Mouse (Mus musculus) kidney, postnatal 0 days (tissue): Measurements from ENCODE around the gene Nell2. TPM values are rescaled to one million over a fixed set of nuclear protein-coding genes. Genes with fewer than 3 reads are reported as not detected.

Experiments used
- ATAC-seq: fragments of 200-750 bp; cut with Nextera tagmentation; replicated peaks from 2 replicates; pipeline ENCODE4 v1.8.0; 2017; ENCODE audit warnings: low read depth, moderate number of reproducible peaks, moderate TSS enrichment, moderate library complexity; ENCODE audit not compliant: low FRiP score
- DNase-seq: peaks from one replicate; pipeline ENCODE4 v3.0.0-alpha.2; 2016; ENCODE audit warnings: low spot score
- H3K27ac ChIP-seq: fragments of 300-500 bp; sonication (generic); 2 replicates; pipeline ENCODE4 v1.5.1; 2014; ENCODE audit warnings: mild to moderate bottlenecking
- H3K27me3 ChIP-seq: fragments of 300-500 bp; sonication (generic); 2 replicates; pipeline ENCODE4 v1.6.1; 2014; ENCODE audit warnings: low read length, mixed read lengths; ENCODE audit not compliant: insufficient read depth
- H3K36me3 ChIP-seq: fragments of 300-500 bp; sonication (generic); 2 replicates; pipeline ENCODE4 v1.6.1; 2014; ENCODE audit warnings: low read length, mixed read lengths; ENCODE audit not compliant: insufficient read depth
- H3K4me1 ChIP-seq: fragments of 300-500 bp; sonication (generic); replicated peaks from 2 replicates; pipeline ENCODE4 v1.6.1; 2014; ENCODE audit warnings: antibody characterized with exemption, low read length, mixed read lengths; ENCODE audit not compliant: insufficient read depth
- H3K4me2 ChIP-seq: fragments of 300-500 bp; sonication (generic); 2 replicates; pipeline ENCODE4 v1.6.1; 2014; ENCODE audit warnings: mild to moderate bottlenecking, low read length, moderate library complexity, mixed read lengths
- H3K4me3 ChIP-seq: fragments of 300-500 bp; sonication (generic); replicated peaks from 2 replicates; pipeline ENCODE4 v1.5.1; 2014; ENCODE audit warnings: low read depth, low read length
- H3K9ac ChIP-seq: fragments of 300-500 bp; sonication (generic); 2 replicates; pipeline ENCODE4 v1.6.1; 2014; ENCODE audit warnings: low read depth, low read length
- H3K9me3 ChIP-seq: fragments of 300-500 bp; sonication (generic); replicated peaks from 2 replicates; pipeline ENCODE4 v1.6.1; 2016; ENCODE audit warnings: low read length, inconsistent platforms, mixed read lengths
- CTCF ChIP-seq: IDR thresholded peaks from 2 replicates; pipeline ENCODE4 v1.5.1; 2016; ENCODE audit warnings: antibody characterized with exemption, low read depth, mild to moderate bottlenecking, moderate library complexity
- WGBS: fragments of 180-500 bp; shearing (Covaris S2); extraction: QIAGEN DNeasy Blood & Tissue Kit; methylation state at CpG from one replicate; pipeline ENCODE4 v1.1.7; 2014; 5-methylcytosine and 5-hydroxymethylcytosine counted together
- polyA plus RNA-seq: library from polyadenylated mRNA; unstranded; fragments of >200 nt; fragmentation: Nextera tagmentation; extraction: Ambion mirVana; gene quantifications from 2 replicates; pipeline ENCODE4 v1.2.1, GENCODE M21; 2015

Nell2 gene
- polyA plus RNA-seq, 1 experiment from 2014 or later = 8.2 TPM

DNA sequence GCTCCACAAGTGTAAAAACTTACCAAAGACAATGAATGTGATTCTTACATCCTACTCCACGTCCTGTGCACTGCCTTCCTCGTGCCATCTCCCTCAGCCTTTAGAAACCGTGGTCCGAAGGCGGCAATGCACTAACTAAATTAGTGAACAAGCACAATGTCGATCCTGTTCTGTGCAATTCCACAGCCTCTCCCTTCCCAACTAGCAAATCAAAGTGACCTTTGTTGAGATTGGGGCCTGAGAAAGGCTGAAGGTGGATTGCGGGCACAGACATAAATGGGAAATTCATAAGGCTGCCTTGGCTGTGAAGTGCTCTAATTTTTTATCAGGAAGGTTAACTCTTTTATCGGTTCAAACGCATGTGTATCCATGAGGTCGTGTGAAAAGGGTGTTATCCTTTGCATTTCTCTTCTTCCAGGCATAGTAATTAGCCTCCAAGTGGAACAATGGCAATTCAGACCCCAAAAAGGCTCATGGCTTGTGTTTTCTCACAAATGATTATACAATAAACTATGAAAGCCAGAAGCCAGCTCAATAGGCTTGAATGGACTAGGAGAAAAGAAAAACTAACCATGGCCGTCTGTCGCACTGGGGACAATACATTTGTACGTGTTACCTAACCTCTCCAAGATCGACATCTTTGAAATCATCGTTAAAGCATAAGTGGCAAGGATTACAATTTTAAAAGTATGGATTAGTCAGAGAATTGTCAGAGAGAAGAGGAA is 106.0 kb downstream of the Nell2 start:
- no peaks in the 10 kb centered on the region for H3K4me1 ChIP-seq
- H3K9me3 ChIP-seq = no peaks in the 10 kb centered on the region
- ATAC-seq (no peak), DNase-seq (no peak)
- no peak overlapping the region for H3K4me2 ChIP-seq
- no peak overlapping the region for H3K9ac ChIP-seq
- no peaks in the 10 kb centered on the region for H3K36me3 ChIP-seq
- no peak for TF ChIP-seq CTCF
- no peak overlapping the region for H3K27ac ChIP-seq
- H3K27me3 ChIP-seq = no peaks in the 10 kb centered on the region
- WGBS = 92% methylated on average over 15 of the region's 15 CpGs
- H3K4me3 ChIP-seq = no peak overlapping the region

DNA sequence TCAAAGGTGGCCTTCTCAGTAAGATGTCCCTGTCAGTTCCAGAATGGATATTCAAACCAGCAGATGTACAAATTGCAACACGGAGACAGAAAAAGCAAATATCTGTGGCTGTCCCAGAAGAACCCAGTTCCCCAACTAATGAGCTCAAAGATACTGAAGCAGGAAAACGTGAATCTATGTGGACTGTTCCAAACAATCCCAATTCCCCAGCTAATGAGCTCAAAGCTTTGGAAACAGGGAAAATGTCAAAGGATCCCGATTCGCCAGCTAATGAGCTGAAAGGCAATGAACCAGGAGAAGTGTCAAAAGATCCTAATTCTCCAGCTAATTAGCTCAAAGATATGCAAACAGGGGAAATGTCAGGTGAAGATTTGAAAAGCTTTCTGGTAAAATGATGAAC is 109.7 kb downstream of the Nell2 start:
- no peaks in the 10 kb centered on the region for H3K4me1 ChIP-seq
- H3K27ac ChIP-seq = no peak overlapping the region
- H3K36me3 ChIP-seq = no peaks in the 10 kb centered on the region
- ATAC-seq (no peak), DNase-seq (no peak)
- no peak overlapping the region for H3K9ac ChIP-seq
- no peaks in the 10 kb centered on the region for H3K27me3 ChIP-seq
- no peak overlapping the region for H3K4me3 ChIP-seq
- H3K4me2 ChIP-seq = no peak overlapping the region
- H3K9me3 ChIP-seq = no peaks in the 10 kb centered on the region
- WGBS = 84% methylated on average over 4 of the region's 4 CpGs
- no peak for TF ChIP-seq CTCF

DNA sequence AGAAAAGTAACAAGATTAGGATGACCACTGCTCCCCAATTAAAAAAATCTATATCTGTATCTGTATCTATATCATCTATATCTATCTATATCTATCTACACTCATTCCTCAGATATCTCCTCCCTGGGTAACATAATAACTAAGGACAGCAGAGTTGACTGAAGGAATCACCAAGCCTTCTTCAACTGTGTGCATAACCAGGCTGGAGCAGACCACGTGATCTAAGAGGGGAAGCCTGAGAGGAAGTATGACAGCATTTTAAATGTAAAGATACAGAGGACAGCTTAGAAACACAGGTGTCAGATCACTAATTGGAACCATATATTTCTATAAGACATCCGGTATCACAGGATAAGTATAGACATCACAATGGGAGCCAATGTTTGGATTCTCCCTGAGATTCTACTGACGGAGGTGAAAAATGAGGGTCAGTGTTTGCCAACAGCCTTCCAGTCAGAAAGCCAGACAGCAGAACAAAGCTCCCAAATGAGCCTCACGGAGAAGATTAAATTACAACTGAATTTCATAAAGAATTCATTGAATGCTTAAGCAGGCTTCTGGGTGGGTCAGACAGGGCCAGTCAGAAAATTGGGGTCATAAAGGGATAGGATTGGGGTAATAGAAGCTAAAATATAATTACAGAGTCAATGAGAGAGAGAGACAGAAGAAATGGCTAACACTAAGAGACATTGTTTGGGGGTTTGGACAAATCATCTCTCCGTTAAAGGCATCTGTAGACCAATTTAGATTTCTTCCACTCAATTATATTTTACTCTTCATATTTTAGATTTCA is 116.2 kb downstream of the Nell2 start:
- Histone ChIP-seq H3K27me3 (no peaks in the 10 kb centered on the region), H3K4me1 (no peaks in the 10 kb centered on the region), H3K4me3 (no peak overlapping the region), H3K9me3 (no peaks in the 10 kb centered on the region), H3K27ac (no peak overlapping the region), H3K9ac (no peak overlapping the region), H3K4me2 (no peak overlapping the region), H3K36me3 (no peaks in the 10 kb centered on the region)
- DNase-seq = no peak
- TF ChIP-seq CTCF = no peak
- no peak for ATAC-seq
- 57% methylated on average over 5 of the region's 5 CpGs for whole genome bisulfite sequencing

DNA sequence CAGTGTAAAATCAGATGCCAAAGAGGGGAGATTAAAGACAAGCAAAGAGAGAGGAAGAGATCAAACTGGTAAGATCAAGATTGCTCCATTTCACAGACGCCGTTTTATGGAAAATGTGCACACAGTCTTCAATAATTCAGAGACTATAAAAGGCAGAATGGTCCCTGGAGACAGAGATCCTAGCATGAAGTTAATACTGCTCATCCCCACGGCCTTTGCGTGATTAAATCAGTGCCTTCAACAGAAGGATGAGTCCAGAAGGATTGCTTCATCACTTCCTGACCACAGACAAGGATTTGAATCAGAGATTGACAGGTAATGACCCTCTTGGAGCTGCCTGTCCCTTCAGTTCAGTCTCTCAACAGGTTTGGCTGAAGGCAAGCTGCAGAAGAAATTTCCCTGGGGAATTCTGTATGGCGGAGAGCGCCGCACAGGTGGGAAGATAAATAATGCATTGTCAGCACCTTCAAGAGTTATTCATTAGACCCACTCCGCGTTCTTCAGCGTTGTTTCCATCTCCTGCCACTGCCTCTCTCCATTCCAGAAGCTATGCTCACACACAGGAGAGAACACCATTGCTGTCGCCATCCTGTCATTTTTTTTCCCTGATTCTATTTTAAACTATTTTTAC is 118.0 kb downstream of the Nell2 start:
- Histone ChIP-seq H3K36me3 (no peaks in the 10 kb centered on the region), H3K27ac (no peak overlapping the region), H3K4me2 (no peak overlapping the region), H3K4me1 (no peaks in the 10 kb centered on the region), H3K9me3 (no peaks in the 10 kb centered on the region), H3K9ac (no peak overlapping the region), H3K27me3 (no peaks in the 10 kb centered on the region), H3K4me3 (no peak overlapping the region)
- no peak for TF ChIP-seq CTCF
- no peak for ATAC-seq
- WGBS = 73% methylated on average over 11 of the region's 11 CpGs
- no peak for DNase-seq

DNA sequence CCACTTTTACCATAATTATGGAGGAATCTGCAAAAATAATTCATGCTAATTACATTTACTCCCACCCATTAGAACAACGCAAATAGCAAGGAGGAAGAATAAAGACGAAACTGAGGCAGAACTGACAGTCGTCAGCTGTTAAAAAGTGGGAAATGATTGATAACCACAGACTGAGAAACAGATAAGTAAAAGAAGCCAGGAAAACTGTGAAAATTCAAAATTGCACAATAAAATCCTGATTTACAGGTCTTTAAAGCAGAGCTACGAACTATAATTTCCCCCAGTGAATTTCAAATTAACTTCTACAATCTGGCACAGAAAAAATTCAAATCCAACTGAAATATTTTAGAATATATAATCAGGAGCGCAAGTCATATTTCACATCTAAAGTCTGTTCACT is 138.0 kb downstream of the Nell2 start:
- H3K27ac ChIP-seq = no peak overlapping the region
- WGBS = 76% methylated on average over 5 of the region's 5 CpGs
- no peak overlapping the region for H3K9ac ChIP-seq
- no peaks in the 10 kb centered on the region for H3K9me3 ChIP-seq
- no peak overlapping the region for H3K4me3 ChIP-seq
- no peak overlapping the region for H3K4me2 ChIP-seq
- H3K27me3 ChIP-seq = no peaks in the 10 kb centered on the region
- H3K4me1 ChIP-seq = no peaks in the 10 kb centered on the region
- H3K36me3 ChIP-seq = no peaks in the 10 kb centered on the region
- ATAC-seq (no peak), DNase-seq (no peak)
- TF ChIP-seq CTCF = no peak

DNA sequence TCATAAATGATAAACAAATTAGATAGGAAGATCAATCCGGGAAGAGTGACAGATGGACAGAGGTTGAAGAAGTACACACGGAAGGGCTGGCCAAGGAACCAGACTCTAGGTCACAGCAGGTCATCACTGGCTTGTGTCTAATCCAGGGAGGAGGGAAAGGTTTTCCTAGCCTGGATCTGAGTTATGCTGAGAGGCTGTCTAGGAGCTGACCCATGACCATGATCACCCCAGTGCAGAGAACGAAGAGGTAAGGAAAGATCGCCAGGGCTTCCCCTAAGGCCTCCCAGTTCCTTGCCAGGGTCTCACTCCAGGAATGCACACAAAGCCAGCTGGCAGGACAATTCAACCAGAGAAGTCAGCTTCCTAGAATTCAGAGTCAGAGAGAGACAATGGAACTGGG is 139.4 kb downstream of the Nell2 start:
- DNase-seq = no peak
- Histone ChIP-seq H3K9ac (no peak overlapping the region), H3K4me2 (no peak overlapping the region), H3K9me3 (no peaks in the 10 kb centered on the region), H3K4me3 (no peak overlapping the region), H3K27ac (no peak overlapping the region), H3K27me3 (no peaks in the 10 kb centered on the region), H3K4me1 (no peaks in the 10 kb centered on the region), H3K36me3 (no peaks in the 10 kb centered on the region)
- no peak for ATAC-seq
- no peak for TF ChIP-seq CTCF
- WGBS = 57% methylated on average over 4 of the region's 4 CpGs
